Mouse (Mus musculus): ENCODE data around the gene Hba-x.

Hba-x gene

GRCm38 (mm10) chr11:32276347-32276746 is at the start of gene Hba-x:
Hba-x (plus strand) TSS chr11:32276400.
- DNase-seq (ENCODE audit: low read depth, low spot score), result no peak

- no peak for DNase-seq (ENCODE audit: low read depth, low spot score)
These were observed 49.2 kb upstream of the Hba-x start for GRCm38 (mm10) chr11:32227041-32227440.

DNA sequence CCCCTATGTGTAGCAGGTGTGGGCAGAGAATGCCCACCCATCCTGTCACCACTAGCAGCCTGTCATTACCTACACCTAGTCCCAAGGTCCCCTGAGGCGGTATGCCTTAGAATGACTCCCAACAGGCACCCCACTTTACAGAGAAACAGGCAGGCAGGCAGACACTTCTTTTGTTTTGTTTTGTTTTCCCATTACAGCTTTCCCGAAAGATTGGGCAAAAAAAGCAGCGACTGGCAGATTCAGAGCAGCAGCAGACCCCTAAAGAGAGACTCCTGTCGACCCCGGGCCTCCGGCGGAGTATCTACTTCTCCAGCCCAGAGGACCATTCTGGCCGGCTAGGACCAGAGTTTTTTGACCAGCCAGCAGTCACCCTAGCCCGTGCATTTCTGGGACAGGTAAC is 48.6 kb upstream of the Hba-x start:
- no peak for DNase-seq (ENCODE audit: low read depth, low spot score)

GRCm38 (mm10) chr11:32228292-32228845 is 47.8 kb upstream of the Hba-x start:
- no peak for DNase-seq (ENCODE audit: low read depth, low spot score)

GRCm38 (mm10) chr11:32230220-32230619 is 46.0 kb upstream of the Hba-x start:
- DNase-seq (ENCODE audit: low read depth, low spot score), result no peak

DNA sequence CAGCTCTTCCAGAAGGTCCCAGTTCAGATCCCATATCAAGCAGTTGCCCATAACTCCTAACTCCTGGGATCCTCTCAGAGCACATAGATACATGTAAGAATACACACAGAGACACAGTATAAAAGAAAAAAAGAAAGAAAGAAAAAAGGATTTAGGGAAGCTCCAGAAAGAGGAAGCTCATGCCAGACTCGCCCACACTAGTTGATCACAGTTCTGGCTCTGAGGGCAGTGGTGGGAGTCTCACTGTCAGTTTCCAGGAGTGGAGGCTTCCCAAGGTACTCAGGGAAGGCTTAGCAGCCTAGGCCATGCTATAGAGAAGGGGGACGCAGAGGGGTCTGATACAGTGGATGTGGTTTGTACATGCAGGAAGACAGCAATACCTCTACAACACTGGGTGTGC is 45.1 kb upstream of the Hba-x start:
- DNase-seq (ENCODE audit: low read depth, low spot score), result no peak

DNA sequence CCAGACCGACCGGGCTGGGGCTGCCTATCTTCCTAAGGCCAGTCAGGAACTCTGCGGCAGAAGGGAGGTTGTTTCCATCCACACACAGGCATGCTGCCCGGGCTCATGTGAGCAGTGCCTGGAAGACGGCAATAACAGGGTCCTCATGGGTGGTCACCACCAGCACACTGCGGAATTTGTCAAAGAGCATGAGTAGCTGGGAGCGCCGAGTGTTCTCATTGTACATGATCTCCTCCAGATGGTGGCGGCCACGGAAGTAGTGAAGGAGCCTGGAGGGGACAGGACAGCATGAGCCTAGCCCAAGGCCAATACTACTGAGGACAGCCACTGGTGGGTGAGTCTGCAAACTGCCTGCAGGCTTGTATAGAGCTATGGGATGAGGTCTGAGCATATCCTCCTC is 43.4 kb upstream of the Hba-x start:
- no peak for DNase-seq (ENCODE audit: low read depth, low spot score)

DNA sequence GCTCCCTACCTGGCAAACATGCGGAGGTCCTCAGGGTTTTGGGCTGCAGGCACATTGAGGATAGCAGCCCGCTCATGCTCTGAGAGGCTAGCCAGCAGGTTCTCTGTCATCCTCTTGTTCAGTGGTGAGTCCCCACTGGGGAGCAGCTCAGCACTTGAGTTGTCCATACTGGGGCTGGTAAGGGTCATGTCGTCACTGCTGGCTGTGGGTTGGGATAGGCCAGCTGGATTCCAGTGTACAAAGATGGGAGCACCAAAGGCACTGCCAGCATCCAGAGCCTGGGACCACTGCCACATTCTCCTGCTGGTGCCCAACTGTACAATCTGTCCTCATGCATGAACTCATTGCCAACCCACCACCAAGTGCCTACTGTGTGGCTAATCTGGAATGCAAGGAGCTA is 42.3 kb upstream of the Hba-x start:
- no peak for DNase-seq (ENCODE audit: low read depth, low spot score)

DNA sequence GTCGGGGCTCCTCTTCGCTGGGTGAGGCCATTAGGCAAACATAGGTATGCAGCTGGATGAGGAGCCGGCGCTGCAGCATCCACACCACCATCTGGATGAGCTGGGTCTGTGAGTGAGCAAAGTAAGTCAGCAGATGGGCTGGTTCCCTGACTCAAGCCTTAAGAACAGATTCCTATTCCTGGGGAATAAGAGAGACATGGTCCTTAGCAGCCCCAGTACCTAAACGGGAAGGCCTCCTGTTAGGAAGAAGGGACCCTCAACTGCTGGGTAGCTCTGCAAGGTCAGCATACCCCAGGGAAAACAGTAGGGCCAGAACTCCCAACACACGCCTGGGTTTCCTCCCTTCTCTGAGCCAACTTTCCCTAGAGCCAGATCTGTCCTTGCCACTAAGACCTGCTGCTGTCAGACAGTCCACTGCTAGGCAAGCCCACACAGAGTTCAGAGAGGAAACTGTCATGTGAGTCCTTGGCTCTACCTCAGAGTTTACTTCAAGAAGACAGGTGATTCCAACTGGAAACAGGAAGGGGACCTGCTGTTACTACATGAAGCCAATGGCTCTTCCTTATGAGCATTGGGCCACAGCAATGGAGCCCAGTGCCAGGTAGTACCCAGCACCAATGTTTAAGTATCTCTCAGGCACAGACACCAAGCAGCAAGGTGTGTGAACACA is 41.2 kb upstream of the Hba-x start:
- DNase-seq (ENCODE audit: low read depth, low spot score), result no peak

DNA sequence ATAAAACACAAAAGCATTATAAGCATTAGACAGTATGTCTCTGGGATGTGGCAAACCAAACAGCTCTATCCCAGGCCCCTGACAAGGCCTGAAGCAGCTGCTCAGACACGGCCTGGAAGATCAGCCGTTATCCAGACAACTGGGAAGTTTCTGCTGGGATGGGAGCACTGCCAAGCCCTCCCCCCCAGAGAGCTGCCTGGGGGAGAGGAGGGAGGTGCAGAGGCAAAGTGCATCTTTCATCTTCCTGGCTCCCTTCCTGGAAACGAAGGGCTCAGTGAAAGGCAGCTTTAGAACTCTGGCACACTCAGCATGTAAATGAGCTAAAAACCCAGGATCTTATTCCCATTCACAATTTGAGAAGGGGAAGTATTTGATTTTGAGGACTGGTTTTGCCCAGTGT is 40.6 kb upstream of the Hba-x start:
- DNase-seq (ENCODE audit: low read depth, low spot score), result peak; percentile 80

- DNase-seq (ENCODE audit: low read depth, low spot score), result no peak
These were observed 40.1 kb upstream of the Hba-x start for GRCm38 (mm10) chr11:32236132-32236531.

GRCm38 (mm10) chr11:32236712-32237410 is 39.3 kb upstream of the Hba-x start:
- DNase-seq (ENCODE audit: low read depth, low spot score), result no peak

GRCm38 (mm10) chr11:32237411-32237795 is 38.8 kb upstream of the Hba-x start:
- no peak for DNase-seq (ENCODE audit: low read depth, low spot score)

DNA sequence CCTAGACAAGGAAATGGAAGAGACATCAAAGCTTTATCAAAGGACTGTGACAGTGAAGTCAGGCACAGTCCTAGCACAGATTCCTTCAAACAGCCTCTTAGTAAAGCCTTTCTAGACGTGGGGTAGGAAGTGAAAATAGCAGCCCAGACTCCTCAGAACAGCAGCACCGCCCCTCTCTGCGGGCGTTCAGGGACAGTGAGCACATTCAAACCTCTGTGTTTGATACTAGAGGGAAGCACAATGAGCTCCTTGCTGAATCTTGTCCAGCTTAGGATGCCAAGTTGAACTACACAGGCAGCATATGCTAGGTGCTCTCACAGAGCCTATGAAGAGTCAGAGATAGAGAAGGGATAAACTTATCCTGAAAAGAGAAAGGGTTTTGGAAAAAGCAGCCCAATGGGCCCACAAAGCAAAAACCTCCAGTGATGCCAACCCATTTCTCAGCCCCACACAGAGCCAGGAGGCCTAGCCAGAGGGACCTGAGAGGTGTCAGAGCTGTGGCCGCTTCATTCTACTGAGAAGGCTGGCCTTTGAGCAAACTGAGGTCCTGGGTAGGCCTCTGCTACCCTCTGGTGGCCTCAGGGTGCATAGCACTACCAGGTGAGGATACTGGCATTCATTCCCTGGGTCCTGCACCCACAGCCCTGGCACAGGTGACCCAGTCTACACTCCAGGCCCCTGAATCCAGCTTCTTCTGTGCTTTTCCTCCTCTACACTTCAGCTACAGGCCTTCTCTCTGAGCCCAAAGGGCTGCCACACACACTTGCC is 37.9 kb upstream of the Hba-x start:
- no peak for DNase-seq (ENCODE audit: low read depth, low spot score)

DNA sequence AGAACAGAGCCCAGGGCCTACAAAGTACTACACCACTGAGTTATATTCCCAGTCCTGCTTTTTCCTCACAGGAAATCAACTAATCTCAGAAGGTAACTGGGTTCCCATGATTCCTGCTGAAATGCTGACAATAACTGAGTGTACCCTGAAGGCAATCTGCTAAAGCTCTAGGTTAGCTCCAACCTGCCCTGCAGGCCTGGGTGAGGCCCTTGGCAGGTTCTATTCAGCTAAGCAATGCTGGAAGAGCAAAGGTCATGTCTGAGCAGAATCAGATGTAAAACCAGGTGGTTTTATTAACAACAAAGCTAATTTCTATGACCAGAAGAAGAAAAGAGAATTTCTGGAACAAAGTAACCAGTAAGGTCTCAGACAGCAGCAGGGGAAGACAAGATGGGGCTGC is 34.8 kb upstream of the Hba-x start:
- DNase-seq (ENCODE audit: low read depth, low spot score), result no peak

- DNase-seq (ENCODE audit: low read depth, low spot score), result no peak
These were observed 34.0 kb upstream of the Hba-x start for GRCm38 (mm10) chr11:32242209-32242608.

DNA sequence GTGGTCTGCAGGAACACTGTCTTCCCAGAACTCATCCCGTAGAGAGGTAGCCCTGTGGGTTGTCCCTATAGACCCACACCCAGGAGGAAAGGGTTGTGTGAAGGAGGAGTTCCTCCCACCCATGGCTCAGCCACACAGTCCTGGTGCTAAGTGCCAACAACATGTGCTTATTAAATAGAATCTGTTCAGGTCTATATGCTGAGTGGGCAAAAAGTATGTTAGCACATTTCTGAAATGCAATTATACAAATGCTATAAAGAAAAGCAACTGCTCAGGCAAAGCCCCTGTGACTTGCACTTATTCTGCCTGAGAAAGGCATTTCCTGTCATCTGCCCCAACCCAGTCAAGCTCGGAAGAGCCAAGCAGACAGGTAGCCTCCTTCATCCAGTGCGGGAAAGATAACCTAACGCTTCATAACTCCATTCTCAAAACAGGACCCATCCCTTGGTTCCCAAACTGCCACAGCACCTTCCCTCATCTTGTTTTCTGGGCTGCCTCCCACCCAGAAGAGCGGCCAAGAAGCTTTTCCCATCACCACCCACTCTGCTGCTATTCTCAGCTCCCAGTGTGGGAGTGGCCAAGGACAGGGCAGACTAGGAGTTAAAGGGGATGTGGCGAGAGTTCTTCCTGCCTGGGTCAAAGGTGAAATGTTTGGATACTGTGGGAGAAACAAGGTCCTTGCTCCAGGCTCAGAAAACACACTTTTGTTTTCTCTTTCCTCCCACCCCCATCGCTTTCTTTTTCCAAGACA is 32.8 kb upstream of the Hba-x start:
- DNase-seq (ENCODE audit: low read depth, low spot score), result no peak

- DNase-seq (ENCODE audit: low read depth, low spot score), result no peak
These were observed 32.1 kb upstream of the Hba-x start for GRCm38 (mm10) chr11:32244064-32244463.

- DNase-seq (ENCODE audit: low read depth, low spot score), result no peak
These were observed 31.6 kb upstream of the Hba-x start for GRCm38 (mm10) chr11:32244617-32245016.

- no peak for DNase-seq (ENCODE audit: low read depth, low spot score)
These were observed 30.6 kb upstream of the Hba-x start for GRCm38 (mm10) chr11:32245614-32246013.

DNA sequence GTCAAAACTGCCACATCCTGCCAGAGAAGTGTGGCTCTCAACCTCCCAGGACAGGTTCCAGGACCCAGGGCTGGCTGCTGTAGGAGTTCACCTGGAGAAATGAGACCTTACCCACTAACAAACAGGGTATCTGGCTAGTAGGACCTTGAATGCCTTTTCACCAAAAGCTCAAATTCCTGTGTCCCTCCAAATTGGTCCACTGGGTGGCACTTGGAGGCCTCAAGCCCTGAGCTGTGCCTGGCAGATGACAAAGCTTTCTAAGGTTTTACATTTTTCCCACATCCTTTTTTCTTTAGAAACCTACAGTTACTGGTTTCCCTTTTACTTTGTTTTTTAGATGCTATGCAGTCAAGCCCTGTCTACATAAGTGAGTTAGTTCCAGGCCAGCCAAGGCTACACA is 29.1 kb upstream of the Hba-x start:
- no peak for DNase-seq (ENCODE audit: low read depth, low spot score)

DNA sequence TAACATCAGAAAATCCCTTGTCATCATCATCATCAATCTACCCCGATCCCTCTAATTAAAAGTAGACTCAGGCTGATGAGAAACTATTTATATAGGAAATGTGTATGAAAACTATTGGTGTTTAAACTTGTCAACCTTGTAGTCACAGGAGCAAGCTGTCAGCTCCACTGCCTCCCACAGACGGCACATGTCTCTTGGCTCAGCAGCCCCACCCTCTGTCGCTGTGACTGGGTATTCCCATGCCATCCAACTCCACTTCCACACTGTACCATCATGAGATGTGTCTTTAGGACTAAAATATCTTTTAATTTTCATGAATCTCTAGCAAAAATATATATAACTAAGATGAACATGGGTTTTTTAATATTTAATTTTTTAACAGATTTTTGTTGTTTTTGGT is 27.9 kb upstream of the Hba-x start:
- DNase-seq (ENCODE audit: low read depth, low spot score), result no peak
